ENCODE assay signal across 7 mouse cellular contexts in the genomic region with DNA sequence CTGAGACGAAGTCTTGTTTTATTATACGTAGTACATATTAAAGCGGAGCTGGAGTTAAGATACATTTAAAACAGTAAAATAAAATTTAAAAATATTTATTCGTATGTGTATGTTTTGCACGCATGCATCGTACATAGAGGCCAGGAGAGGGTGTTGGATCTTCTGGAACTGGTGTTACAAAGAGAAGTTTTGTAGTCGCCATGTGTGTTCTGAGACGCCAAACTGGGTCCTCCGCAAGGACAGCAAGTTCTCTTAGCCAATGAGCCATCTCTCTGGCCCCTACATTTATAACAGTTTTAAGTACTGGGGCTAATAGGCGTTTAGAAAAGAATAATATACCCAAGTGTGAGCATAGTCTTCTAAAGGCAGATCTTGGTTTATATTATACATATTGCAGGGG. TPM values are rescaled to one million over a fixed set of nuclear protein-coding genes. Genes with fewer than 3 reads are reported as not detected.
DNase-seq lines count a peak whose midpoint lies in the region; ATAC-seq lines count a peak whose summit lies in the region.

No protein-coding gene starts in this region.

- H3K4me1 ChIP-seq in lung, embryonic 15.5 days = peaks cover 4% of the 10 kb centered on the region; the same call in 1 of the 2 replicates
- H3K4me1 ChIP-seq in forebrain, embryonic 15.5 days = peaks cover 4% of the 10 kb centered on the region
- no peaks in the 10 kb centered on the region for H3K4me1 ChIP-seq in limb, embryonic 15.5 days
- no peaks in the 10 kb centered on the region for H3K4me1 ChIP-seq in stomach, embryonic 16.5 days (ENCODE audit: control insufficient read depth, insufficient read depth, low read length)

- H3K9me3 ChIP-seq in lung, embryonic 15.5 days = no peaks in the 10 kb centered on the region
- no peaks in the 10 kb centered on the region for H3K9me3 ChIP-seq in forebrain, embryonic 15.5 days
- no peaks in the 10 kb centered on the region for H3K9me3 ChIP-seq in limb, embryonic 15.5 days
- no peaks in the 10 kb centered on the region for H3K9me3 ChIP-seq in stomach, embryonic 16.5 days (replicated peaks; ENCODE audit: control insufficient read depth, low read length)

- H3K36me3 ChIP-seq in lung, embryonic 15.5 days = no peaks in the 10 kb centered on the region
- no peaks in the 10 kb centered on the region for H3K36me3 ChIP-seq in forebrain, embryonic 15.5 days
- no peaks in the 10 kb centered on the region for H3K36me3 ChIP-seq in limb, embryonic 15.5 days
- no peaks in the 10 kb centered on the region for H3K36me3 ChIP-seq in stomach, embryonic 16.5 days (ENCODE audit: control insufficient read depth, insufficient read depth, low read length)

- WGBS in lung, embryonic 15.5 days = 27% methylated on average over 10 of the region's 10 CpGs
- WGBS in forebrain, embryonic 15.5 days = 31% methylated on average over 10 of the region's 10 CpGs
- WGBS in limb, embryonic 15.5 days = 32% methylated on average over 10 of the region's 10 CpGs
- 34% methylated on average over 10 of the region's 10 CpGs for WGBS in stomach, embryonic 16.5 days

- peak overlapping the region; percentile 52 for H3K4me2 ChIP-seq in lung, embryonic 15.5 days
- H3K4me2 ChIP-seq in forebrain, embryonic 15.5 days (replicated peaks) = peak overlapping the region; percentile 44
- peak overlapping the region; percentile 42 for H3K4me2 ChIP-seq in limb, embryonic 15.5 days
- H3K4me2 ChIP-seq in stomach, embryonic 16.5 days (ENCODE audit: low read depth, low read length) = peak overlapping the region; percentile 64

- no peak overlapping the region for H3K9ac ChIP-seq in lung, embryonic 15.5 days
- H3K9ac ChIP-seq in forebrain, embryonic 15.5 days (replicated peaks) = peak overlapping the region; percentile 74
- H3K9ac ChIP-seq in limb, embryonic 15.5 days = no peak overlapping the region
- H3K9ac ChIP-seq in stomach, embryonic 16.5 days (ENCODE audit: low read length) = peak overlapping the region; percentile 79

- H3K27me3 ChIP-seq in lung, embryonic 15.5 days = no peaks in the 10 kb centered on the region
- no peaks in the 10 kb centered on the region for H3K27me3 ChIP-seq in forebrain, embryonic 15.5 days
- H3K27me3 ChIP-seq in limb, embryonic 15.5 days = no peaks in the 10 kb centered on the region
- no peaks in the 10 kb centered on the region for H3K27me3 ChIP-seq in stomach, embryonic 16.5 days (ENCODE audit: control insufficient read depth, insufficient read depth, low read length)

- H3K27ac ChIP-seq in lung, embryonic 15.5 days = no peak overlapping the region
- H3K27ac ChIP-seq in forebrain, embryonic 15.5 days (replicated peaks) = peak overlapping the region; percentile 90; the same call in 1 of the 2 replicates
- H3K27ac ChIP-seq in limb, embryonic 15.5 days = no peak overlapping the region
- no peak overlapping the region for H3K27ac ChIP-seq in stomach, embryonic 16.5 days (ENCODE audit: low read length)

- peak overlapping the region; percentile 60 for H3K4me3 ChIP-seq in lung, embryonic 15.5 days
- peak overlapping the region; percentile 75 for H3K4me3 ChIP-seq in forebrain, embryonic 15.5 days
- peak overlapping the region; percentile 61 for H3K4me3 ChIP-seq in limb, embryonic 15.5 days
- peak overlapping the region; percentile 84 for H3K4me3 ChIP-seq in stomach, embryonic 16.5 days (replicated peaks; ENCODE audit: low read length)

- ATAC-seq in lung, embryonic 15.5 days (ENCODE audit: borderline replicate concordance, extremely low read depth, low FRiP score, low TSS enrichment) = peak; percentile 6; the same call in 1 of the 2 replicates
- peak; percentile 47 for ATAC-seq in forebrain, embryonic 15.5 days (replicated peaks)
- ATAC-seq in limb, embryonic 15.5 days (ENCODE audit: insufficient number of reproducible peaks, low FRiP score, low TSS enrichment, low read depth) = no peak
- ATAC-seq in stomach, embryonic 16.5 days (ENCODE audit: insufficient read depth, low FRiP score) = no peak

- no peak for DNase-seq in lung, postnatal 25 days (ENCODE audit: low spot score)
- no peak for DNase-seq in gastrocnemius, postnatal 4 days (ENCODE audit: low spot score in 2 of 2)
- DNase-seq in ovary, adult 18-20 months (ENCODE audit: low spot score) = no peak

RNA-seq across cellular contexts. Expression of gene Gm3854, which starts 0.6 kb away (rescaled TPM):
- 1.5 and 1.6 TPM in 2 replicates for polyA plus RNA-seq in lung, embryonic 15.5 days (2015; fragmentation: Nextera tagmentation; extraction: Ambion mirVana)
- 5.7 and 6.0 TPM in 2 replicates for polyA plus RNA-seq in forebrain, embryonic 15.5 days (2015; fragmentation: Nextera tagmentation; extraction: Ambion mirVana)
- 1.9 and 2.1 TPM in 2 replicates for polyA plus RNA-seq in limb, embryonic 15.5 days (2015; fragmentation: Nextera tagmentation; extraction: Ambion mirVana)
- 1.3 and 1.7 TPM in 2 replicates for polyA plus RNA-seq in stomach, embryonic 16.5 days (2015; fragmentation: Nextera tagmentation; extraction: Ambion mirVana)
- under 1 TPM; 0.37 to 0.47 TPM for total RNA-seq in gastrocnemius, postnatal 4 days (2021)

RNA-seq across cellular contexts. Expression of gene Zfp583, which starts 13.0 kb away (rescaled TPM):
- 5.6 and 7.3 TPM in 2 replicates for polyA plus RNA-seq in lung, embryonic 15.5 days (2015; fragmentation: Nextera tagmentation; extraction: Ambion mirVana)
- polyA plus RNA-seq in forebrain, embryonic 15.5 days (2015; fragmentation: Nextera tagmentation; extraction: Ambion mirVana) = 12.3 and 13.8 TPM in 2 replicates
- polyA plus RNA-seq in limb, embryonic 15.5 days (2015; fragmentation: Nextera tagmentation; extraction: Ambion mirVana) = 5.3 and 5.9 TPM in 2 replicates
- polyA plus RNA-seq in stomach, embryonic 16.5 days (2015; fragmentation: Nextera tagmentation; extraction: Ambion mirVana) = 4.6 and 5.9 TPM in 2 replicates
- 1 to 10 TPM; 1.2 to 1.9 TPM for total RNA-seq in gastrocnemius, postnatal 4 days (2021)

RNA-seq across cellular contexts. Expression of gene Zfp78, which starts 19.0 kb away (rescaled TPM):
- polyA plus RNA-seq in lung, embryonic 15.5 days (2015; fragmentation: Nextera tagmentation; extraction: Ambion mirVana) = 3.4 TPM in 2 replicates
- 4.5 and 4.6 TPM in 2 replicates for polyA plus RNA-seq in forebrain, embryonic 15.5 days (2015; fragmentation: Nextera tagmentation; extraction: Ambion mirVana)
- polyA plus RNA-seq in limb, embryonic 15.5 days (2015; fragmentation: Nextera tagmentation; extraction: Ambion mirVana) = 2.9 and 3.3 TPM in 2 replicates
- polyA plus RNA-seq in stomach, embryonic 16.5 days (2015; fragmentation: Nextera tagmentation; extraction: Ambion mirVana) = 2.8 and 3.0 TPM in 2 replicates
- total RNA-seq in gastrocnemius, postnatal 4 days (2021) = 1 to 10 TPM; 1.8 to 2.0 TPM

RNA-seq across cellular contexts. Expression of gene Zfp28, which starts 39.0 kb away (rescaled TPM):
- 9.4 and 9.6 TPM in 2 replicates for polyA plus RNA-seq in lung, embryonic 15.5 days (2015; fragmentation: Nextera tagmentation; extraction: Ambion mirVana)
- polyA plus RNA-seq in forebrain, embryonic 15.5 days (2015; fragmentation: Nextera tagmentation; extraction: Ambion mirVana) = 21.5 and 23.3 TPM in 2 replicates
- polyA plus RNA-seq in limb, embryonic 15.5 days (2015; fragmentation: Nextera tagmentation; extraction: Ambion mirVana) = 7.8 and 9.2 TPM in 2 replicates
- 6.4 and 6.7 TPM in 2 replicates for polyA plus RNA-seq in stomach, embryonic 16.5 days (2015; fragmentation: Nextera tagmentation; extraction: Ambion mirVana)
- 1 to 10 TPM; 7.1 to 7.5 TPM for total RNA-seq in gastrocnemius, postnatal 4 days (2021)

RNA-seq across cellular contexts. Expression of gene Smim17, which starts 54.4 kb away (rescaled TPM):
- polyA plus RNA-seq in lung, embryonic 15.5 days (2015; fragmentation: Nextera tagmentation; extraction: Ambion mirVana) = 0.20 TPM in 1 of 2 replicates, not detected in the other
- polyA plus RNA-seq in forebrain, embryonic 15.5 days (2015; fragmentation: Nextera tagmentation; extraction: Ambion mirVana) = 2.6 and 3.4 TPM in 2 replicates
- polyA plus RNA-seq in limb, embryonic 15.5 days (2015; fragmentation: Nextera tagmentation; extraction: Ambion mirVana) = 0.29 and 0.56 TPM in 2 replicates
- 0.31 TPM in 1 of 2 replicates, not detected in the other for polyA plus RNA-seq in stomach, embryonic 16.5 days (2015; fragmentation: Nextera tagmentation; extraction: Ambion mirVana)
- under 1 TPM in 1 of 2 experiments, not detected in 1; 0.44 TPM for total RNA-seq in gastrocnemius, postnatal 4 days (2021)

Comparison
In these comparisons a context has a peak if more than half of its experiments do, and no peak if none do; other contexts are left out.
1. ATAC-seq: peak in lung, embryonic 15.5 days (single experiment) and forebrain, embryonic 15.5 days (single experiment); none in limb, embryonic 15.5 days (single experiment) and stomach, embryonic 16.5 days (single experiment).
2. H3K9ac ChIP-seq: peak in forebrain, embryonic 15.5 days (single experiment) and stomach, embryonic 16.5 days (single experiment); none in lung, embryonic 15.5 days (single experiment) and limb, embryonic 15.5 days (single experiment).
3. Peak in every context shown above with its lines, with median percentiles within 50 percentile points of each other: H3K4me2 ChIP-seq and H3K4me3 ChIP-seq.